Mouse (Mus musculus) midbrain, embryonic 14.5 days (tissue): ENCODE data around the gene Pde4c. TPM values are rescaled to one million over a fixed set of nuclear protein-coding genes. Genes with fewer than 3 reads are reported as not detected.

Experiments
- ATAC-seq: fragments of 200-750 bp; cut with Nextera tagmentation; 2 replicates; pipeline ENCODE4 v1.8.0; 2017; ENCODE audit warnings: moderate number of reproducible peaks, moderate library complexity; ENCODE audit not compliant: low FRiP score, low TSS enrichment
- DNase-seq: peaks from one replicate; pipeline ENCODE4 v3.0.0-alpha.2; 2015
- H3K27ac ChIP-seq: fragments of 300-500 bp; sonication (generic); replicated peaks from 2 replicates; pipeline ENCODE4 v1.5.1; 2014; ENCODE audit warnings: mild to moderate bottlenecking, low read depth, low read length, moderate library complexity
- H3K27me3 ChIP-seq: fragments of 300-500 bp; sonication (generic); 2 replicates; pipeline ENCODE4 v1.6.1; 2014; ENCODE audit warnings: low read length, control low read depth, mixed read lengths; ENCODE audit not compliant: control insufficient read depth, insufficient read depth
- H3K36me3 ChIP-seq: fragments of 300-500 bp; sonication (generic); 2 replicates; pipeline ENCODE4 v1.6.1; 2014; ENCODE audit warnings: low read length, control low read depth; ENCODE audit not compliant: control insufficient read depth, insufficient read depth
- H3K4me1 ChIP-seq: fragments of 300-500 bp; sonication (generic); 2 replicates; pipeline ENCODE4 v1.6.1; 2014; ENCODE audit warnings: mild to moderate bottlenecking, antibody characterized with exemption, low read length, control low read depth; ENCODE audit not compliant: control insufficient read depth, insufficient read depth
- H3K4me2 ChIP-seq: fragments of 300-500 bp; sonication (generic); 2 replicates; pipeline ENCODE4 v1.6.1; 2014; ENCODE audit warnings: mild to moderate bottlenecking, low read length, moderate library complexity
- H3K4me3 ChIP-seq: fragments of 300-500 bp; sonication (generic); replicated peaks from 2 replicates; pipeline ENCODE4 v1.5.1; 2014; ENCODE audit warnings: low read depth, low read length
- H3K9ac ChIP-seq: fragments of 300-500 bp; sonication (generic); replicated peaks from 2 replicates; pipeline ENCODE4 v1.6.1; 2014; ENCODE audit warnings: mild to moderate bottlenecking, low read length, moderate library complexity
- H3K9me3 ChIP-seq: fragments of 300-500 bp; sonication (generic); 2 replicates; pipeline ENCODE4 v1.6.1; 2016; ENCODE audit warnings: low read length, control low read depth, mixed read lengths; ENCODE audit not compliant: control insufficient read depth
- WGBS: fragments of 180-500 bp; shearing (Covaris S2); extraction: QIAGEN DNeasy Blood & Tissue Kit; methylation state at CpG from one replicate; pipeline ENCODE4 v1.1.7; 2014; 5-methylcytosine and 5-hydroxymethylcytosine counted together
- polyA plus RNA-seq: library from polyadenylated mRNA; unstranded; fragments of >200 nt; fragmentation: Nextera tagmentation; extraction: Ambion mirVana; gene quantifications from 2 replicates; pipeline ENCODE4 v1.2.1, GENCODE M21; 2014

Gene Pde4c
- polyA plus RNA-seq, 1 experiment from 2014 or later: 0.24 TPM

DNA sequence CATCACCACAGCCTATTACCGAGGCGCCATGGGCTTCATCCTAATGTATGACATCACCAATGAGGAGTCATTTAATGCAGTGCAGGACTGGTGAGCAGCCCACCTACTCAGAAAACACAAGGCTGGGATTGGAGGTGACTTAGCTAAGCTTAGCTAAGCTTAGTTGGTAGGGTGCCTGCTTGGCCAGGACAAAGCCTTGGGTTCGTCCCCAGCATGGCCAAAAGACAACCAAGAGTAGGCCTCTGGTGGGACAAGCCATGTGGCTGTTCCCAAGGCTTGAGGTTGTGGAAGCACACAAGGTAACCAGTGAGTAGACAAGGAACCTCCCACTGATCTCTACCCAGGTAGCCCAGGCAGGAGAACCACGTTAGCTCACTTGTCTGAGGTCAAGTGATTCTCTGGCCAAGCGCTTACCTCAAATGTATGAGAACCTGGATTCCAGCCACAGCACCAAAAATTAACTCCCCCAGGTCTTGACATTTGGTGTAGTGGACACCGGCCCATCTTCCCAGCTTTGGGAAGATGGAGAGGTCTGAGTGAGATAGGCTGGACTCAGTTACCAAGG is 33.0 kb downstream of the Pde4c start:
- WGBS: 93% methylated on average over 6 of the region's 6 CpGs
- ATAC-seq: no peak
- no peak for DNase-seq
- H3K27me3 ChIP-seq: no peaks in the 10 kb centered on the region
- no peak overlapping the region for H3K4me3 ChIP-seq
- H3K36me3 ChIP-seq: peaks cover 32% of the 10 kb centered on the region
- H3K27ac ChIP-seq: no peak overlapping the region
- H3K9ac ChIP-seq: no peak overlapping the region
- peaks cover 25% of the 10 kb centered on the region for H3K4me1 ChIP-seq
- H3K9me3 ChIP-seq: no peaks in the 10 kb centered on the region
- no peak overlapping the region for H3K4me2 ChIP-seq

DNA sequence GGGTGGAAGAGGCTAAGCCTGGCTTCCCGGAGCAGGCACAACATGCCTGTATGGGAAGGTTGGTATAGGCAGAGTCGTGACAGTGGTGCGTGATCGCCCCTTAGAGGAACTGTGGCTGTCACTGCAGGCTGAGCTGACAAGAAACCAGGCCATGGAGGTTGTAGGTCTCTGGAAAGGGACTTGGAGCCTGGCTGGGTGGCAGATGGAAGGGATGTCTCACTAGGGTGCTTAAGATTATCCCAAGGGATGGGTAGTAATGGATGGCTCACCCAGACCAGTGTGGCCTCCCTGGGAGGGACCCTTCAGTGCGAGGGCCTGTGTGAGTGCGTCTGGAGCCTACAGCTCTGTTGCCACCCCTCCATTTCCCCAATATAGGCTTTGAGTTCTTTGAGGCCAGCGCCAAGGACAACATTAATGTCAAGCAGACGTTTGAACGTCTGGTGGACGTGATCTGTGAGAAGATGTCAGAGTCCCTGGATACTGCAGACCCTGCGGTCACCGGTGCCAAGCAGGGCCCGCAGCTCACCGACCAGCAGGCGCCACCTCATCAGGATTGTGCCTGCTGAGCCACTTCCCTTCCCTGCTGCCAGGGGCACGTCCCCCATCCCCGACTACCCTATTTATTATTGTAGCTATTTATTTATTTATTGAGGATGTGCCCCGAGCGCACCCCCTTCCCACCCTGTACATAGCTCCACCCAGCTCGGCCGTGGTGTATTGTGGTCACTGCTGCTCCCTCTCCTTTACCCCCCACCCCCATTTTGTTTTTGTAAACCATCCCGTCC is 34.2 kb downstream of the Pde4c start:
- Histone ChIP-seq H3K4me2 (no peak overlapping the region), H3K36me3 (peaks cover 32% of the 10 kb centered on the region), H3K9ac (no peak overlapping the region), H3K9me3 (no peaks in the 10 kb centered on the region), H3K4me3 (no peak overlapping the region), H3K27me3 (no peaks in the 10 kb centered on the region), H3K27ac (no peak overlapping the region), H3K4me1 (peaks cover 25% of the 10 kb centered on the region)
- DNase-seq: no peak
- 71% methylated on average over 22 of the region's 22 CpGs for WGBS
- no peak for ATAC-seq

DNA sequence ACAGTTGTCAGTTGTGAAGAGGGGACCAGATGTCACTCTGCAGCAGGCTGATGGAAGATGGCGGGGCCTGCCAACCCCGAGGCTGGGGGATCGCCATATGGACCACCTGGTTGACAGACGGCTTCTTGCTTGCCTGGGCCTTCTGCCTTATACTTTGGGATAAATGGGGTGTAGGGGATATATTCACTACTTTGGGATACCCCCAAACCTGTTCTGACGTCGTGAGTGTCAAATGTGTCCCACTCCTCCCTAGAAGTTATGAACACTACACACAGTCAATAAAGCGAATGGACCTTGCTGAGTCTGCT is 34.7 kb downstream of the Pde4c start:
- no peak overlapping the region for H3K4me2 ChIP-seq
- H3K4me3 ChIP-seq: no peak overlapping the region
- WGBS: 82% methylated on average over 7 of the region's 7 CpGs
- H3K27me3 ChIP-seq: no peaks in the 10 kb centered on the region
- peaks cover 25% of the 10 kb centered on the region for H3K4me1 ChIP-seq
- H3K9ac ChIP-seq: no peak overlapping the region
- H3K9me3 ChIP-seq: no peaks in the 10 kb centered on the region
- peaks cover 32% of the 10 kb centered on the region for H3K36me3 ChIP-seq
- no peak overlapping the region for H3K27ac ChIP-seq
- DNase-seq (no peak), ATAC-seq (no peak)

GRCm38 (mm10) chr8:70758616-70759561 is 35.4 kb downstream of the Pde4c start:
- 0 out of 2 replicates have a peak overlapping the region, but pooled peaks have one; percentile 60 for H3K4me3 ChIP-seq
- H3K36me3 ChIP-seq: peaks cover 32% of the 10 kb centered on the region
- H3K9ac ChIP-seq: no peak overlapping the region
- peaks cover 25% of the 10 kb centered on the region for H3K4me1 ChIP-seq
- no peaks in the 10 kb centered on the region for H3K27me3 ChIP-seq
- no peak for DNase-seq
- no peak overlapping the region; the same call in 1 of the 2 replicates for H3K4me2 ChIP-seq
- WGBS: 72% methylated on average over 19 of the region's 19 CpGs
- H3K9me3 ChIP-seq: no peaks in the 10 kb centered on the region
- H3K27ac ChIP-seq: no peak overlapping the region
- no peak for ATAC-seq

- peak overlapping the region; percentile 79 for H3K9ac ChIP-seq
- no peaks in the 10 kb centered on the region for H3K27me3 ChIP-seq
- H3K27ac ChIP-seq: peak overlapping the region; percentile 73
- H3K4me3 ChIP-seq: peak overlapping the region; percentile 60
- peaks cover 37% of the 10 kb centered on the region for H3K36me3 ChIP-seq
- under 1% methylated on average over 22 of the region's 22 CpGs for WGBS
- no peak; the same call in 1 of the 2 replicates for ATAC-seq
- no peak for DNase-seq
- H3K4me2 ChIP-seq: peak overlapping the region; percentile 84
- H3K9me3 ChIP-seq: no peaks in the 10 kb centered on the region
- H3K4me1 ChIP-seq: peaks cover 22% of the 10 kb centered on the region
Observed at GRCm38 (mm10) chr8:70760350-70760749, 36.8 kb downstream of the Pde4c start.

- H3K9me3 ChIP-seq: no peaks in the 10 kb centered on the region
- peak; percentile 98 for DNase-seq
- peaks cover 36% of the 10 kb centered on the region for H3K36me3 ChIP-seq
- H3K9ac ChIP-seq: peak within 1 kb of the TSS; percentile 79
- H3K4me1 ChIP-seq: peaks cover 18% of the 10 kb centered on the region
- ATAC-seq: peak; percentile 95
- WGBS: under 1% methylated on average over 55 of the region's 55 CpGs
- H3K27me3 ChIP-seq: no peaks in the 10 kb centered on the region
- H3K4me3 ChIP-seq: peak within 1 kb of the TSS; percentile 60
- H3K4me2 ChIP-seq: peak within 1 kb of the TSS; percentile 84
- H3K27ac ChIP-seq: peak within 1 kb of the TSS; percentile 73
Observed at GRCm38 (mm10) chr8:70760775-70761406, 37.4 kb downstream of the Pde4c start, which contains the start of gene Mpv17l2. TSS of gene Mpv17l2 (minus strand) at chr8:70760946.

- no peaks in the 10 kb centered on the region for H3K9me3 ChIP-seq
- DNase-seq: no peak
- H3K27me3 ChIP-seq: peaks cover 11% of the 10 kb centered on the region; the same call in 1 of the 2 replicates
- no peak overlapping the region for H3K27ac ChIP-seq
- H3K4me3 ChIP-seq: no peak overlapping the region
- no peak overlapping the region for H3K9ac ChIP-seq
- no peak for ATAC-seq
- H3K36me3 ChIP-seq: peaks cover 24% of the 10 kb centered on the region
- peaks cover 26% of the 10 kb centered on the region for H3K4me1 ChIP-seq
- 76% methylated on average over 1 of the region's 1 CpGs for WGBS
- H3K4me2 ChIP-seq: no peak overlapping the region
Observed at GRCm38 (mm10) chr8:70762118-70762517, 38.6 kb downstream of the Pde4c start.

DNA sequence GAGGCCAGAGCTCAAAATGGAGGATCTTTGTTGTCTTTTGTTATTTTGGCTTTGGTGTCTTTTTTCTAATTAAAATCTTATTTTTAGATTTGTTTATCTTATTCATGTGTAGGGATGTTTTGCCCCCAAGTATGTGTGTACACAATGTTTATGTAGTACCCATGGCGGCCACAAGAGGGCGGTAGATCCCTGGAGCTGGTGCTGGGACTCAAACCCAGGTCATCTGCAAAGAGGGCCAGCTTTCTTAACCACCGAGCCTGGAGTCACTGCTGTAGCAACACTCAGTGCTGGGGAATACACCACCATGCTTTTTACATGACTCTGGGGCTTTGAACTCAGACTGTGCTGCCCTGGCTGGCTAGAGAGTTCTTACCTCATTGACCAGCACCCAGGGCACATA is 39.8 kb downstream of the Pde4c start:
- no peak for ATAC-seq
- 5% methylated on average over 3 of the region's 3 CpGs for WGBS

More for the DNA sequence above, 39.8 kb downstream of the Pde4c start:
- Histone ChIP-seq H3K4me2 (no peak overlapping the region), H3K36me3 (peaks cover 20% of the 10 kb centered on the region), H3K27ac (no peak overlapping the region), H3K9me3 (no peaks in the 10 kb centered on the region), H3K4me1 (peaks cover 26% of the 10 kb centered on the region), H3K4me3 (no peak overlapping the region), H3K9ac (no peak overlapping the region), H3K27me3 (peaks cover 12% of the 10 kb centered on the region; the same call in 1 of the 2 replicates)
- peak; percentile 63 for DNase-seq
